Mouse (Mus musculus): ENCODE data around the gene Prrx2. TPM values are rescaled to one million over a fixed set of nuclear protein-coding genes. Genes with fewer than 3 reads are reported as not detected.

The Prrx2 gene
- total RNA-seq, 2 experiments from 2014 or later: not detected

- no peak for ATAC-seq (replicated peaks; ENCODE audit: low FRiP score, low TSS enrichment, poor library complexity, severe bottlenecking)
Measured at GRCm38 (mm10) chr2:30821073-30821472, 13.7 kb upstream of the Prrx2 start.

- no peak for ATAC-seq (replicated peaks; ENCODE audit: low FRiP score, low TSS enrichment, poor library complexity, severe bottlenecking)
Measured at GRCm38 (mm10) chr2:30822460-30822859, 12.3 kb upstream of the Prrx2 start.

- no peak for ATAC-seq (replicated peaks; ENCODE audit: low FRiP score, low TSS enrichment, poor library complexity, severe bottlenecking)
Measured at GRCm38 (mm10) chr2:30823385-30824153, 11.2 kb upstream of the Prrx2 start.

GRCm38 (mm10) chr2:30826825-30827748 is 7.7 kb upstream of the Prrx2 start:
- ATAC-seq (replicated peaks; ENCODE audit: low FRiP score, low TSS enrichment, poor library complexity, severe bottlenecking): peak; percentile 75

GRCm38 (mm10) chr2:30827749-30828475 is 6.9 kb upstream of the Prrx2 start:
- peak; percentile 64 for ATAC-seq (replicated peaks; ENCODE audit: low FRiP score, low TSS enrichment, poor library complexity, severe bottlenecking)

- ATAC-seq (replicated peaks; ENCODE audit: low FRiP score, low TSS enrichment, poor library complexity, severe bottlenecking): peak; percentile 35
Measured at GRCm38 (mm10) chr2:30829315-30829714, 5.5 kb upstream of the Prrx2 start.

- no peak for ATAC-seq (replicated peaks; ENCODE audit: low FRiP score, low TSS enrichment, poor library complexity, severe bottlenecking)
Measured at GRCm38 (mm10) chr2:30830283-30830795, 4.4 kb upstream of the Prrx2 start, which contains the start of gene Asb6. TSS of gene Asb6 (minus strand) at chr2:30830333.

GRCm38 (mm10) chr2:30833644-30834043 is 1.1 kb upstream of the Prrx2 start:
- ATAC-seq (replicated peaks; ENCODE audit: low FRiP score, low TSS enrichment, poor library complexity, severe bottlenecking): no peak

GRCm38 (mm10) chr2:30836238-30836990 is 1.6 kb downstream of the Prrx2 start:
- no peak for ATAC-seq (replicated peaks; ENCODE audit: low FRiP score, low TSS enrichment, poor library complexity, severe bottlenecking)

GRCm38 (mm10) chr2:30842615-30843014 is 7.8 kb downstream of the Prrx2 start:
- no peak for ATAC-seq (replicated peaks; ENCODE audit: low FRiP score, low TSS enrichment, poor library complexity, severe bottlenecking)

GRCm38 (mm10) chr2:30845152-30846070 is 10.6 kb downstream of the Prrx2 start:
- ATAC-seq (replicated peaks; ENCODE audit: low FRiP score, low TSS enrichment, poor library complexity, severe bottlenecking): no peak

- no peak for ATAC-seq (replicated peaks; ENCODE audit: low FRiP score, low TSS enrichment, poor library complexity, severe bottlenecking)
Measured at GRCm38 (mm10) chr2:30846236-30846635, 11.5 kb downstream of the Prrx2 start.

- no peak for ATAC-seq (replicated peaks; ENCODE audit: low FRiP score, low TSS enrichment, poor library complexity, severe bottlenecking)
Measured at GRCm38 (mm10) chr2:30846723-30847122, 12.0 kb downstream of the Prrx2 start.

GRCm38 (mm10) chr2:30848184-30848583 is 13.4 kb downstream of the Prrx2 start:
- no peak for ATAC-seq (replicated peaks; ENCODE audit: low FRiP score, low TSS enrichment, poor library complexity, severe bottlenecking)

GRCm38 (mm10) chr2:30850581-30850980 is 15.8 kb downstream of the Prrx2 start:
- ATAC-seq (replicated peaks; ENCODE audit: low FRiP score, low TSS enrichment, poor library complexity, severe bottlenecking): no peak

GRCm38 (mm10) chr2:30852771-30853313 is 18.1 kb downstream of the Prrx2 start:
- ATAC-seq (replicated peaks; ENCODE audit: low FRiP score, low TSS enrichment, poor library complexity, severe bottlenecking): no peak

- no peak for ATAC-seq (replicated peaks; ENCODE audit: low FRiP score, low TSS enrichment, poor library complexity, severe bottlenecking)
Measured at GRCm38 (mm10) chr2:30857076-30857475, 22.3 kb downstream of the Prrx2 start.

- ATAC-seq (replicated peaks; ENCODE audit: low FRiP score, low TSS enrichment, poor library complexity, severe bottlenecking): no peak
Measured at GRCm38 (mm10) chr2:30859782-30860181, 25.0 kb downstream of the Prrx2 start.
